Mouse (Mus musculus) spleen, adult 2 months (tissue): Measurements from ENCODE around the gene Wipf2. TPM values are rescaled to one million over a fixed set of nuclear protein-coding genes. Genes with fewer than 3 reads are reported as not detected.
A peak's percentile ranks its signal among the peaks of the same experiment; 100 is the strongest.
"Not testable (repeated sequence)": the region's sequence is repeated elsewhere in the genome, so short reads cannot be mapped to it uniquely, and the experiment has no call there.

ENCODE experiments used
- DNase-seq, 2 experiments: peaks; one replicate each; pipeline versions ENCODE4 v3.0.0 to v3.0.0-alpha.2; 2012 to 2021; ENCODE audit warnings: low spot score in 2 of 2, low read depth in 1 of 2
- H3K27ac ChIP-seq: fragments of 200-500 bp; 2 replicates; pipeline ENCODE4 v1.5.1; 2012; ENCODE audit warnings: low read length, inconsistent platforms; ENCODE audit not compliant: insufficient read depth
- H3K27me3 ChIP-seq: fragments of 200-500 bp; 2 replicates; pipeline ENCODE4 v1.6.1; 2012; ENCODE audit warnings: mild to moderate bottlenecking, moderate library complexity, low read length, inconsistent platforms; ENCODE audit not compliant: control insufficient read depth, insufficient read depth
- H3K36me3 ChIP-seq: fragments of 200-500 bp; 2 replicates; pipeline ENCODE4 v1.6.1; 2012; ENCODE audit warnings: mild to moderate bottlenecking, low read length, inconsistent platforms; ENCODE audit not compliant: control insufficient read depth, insufficient read depth
- H3K4me1 ChIP-seq: fragments of 200-500 bp; 2 replicates; pipeline ENCODE4 v1.6.1; 2011; ENCODE audit warnings: inconsistent platforms; ENCODE audit not compliant: control insufficient read depth, insufficient read depth, insufficient read length
- H3K4me3 ChIP-seq: fragments of 200-500 bp; 2 replicates; pipeline ENCODE4 v1.5.1; 2011; ENCODE audit warnings: mild to moderate bottlenecking, inconsistent platforms; ENCODE audit not compliant: insufficient read depth, insufficient read length; ENCODE audit errors: extremely low read depth
- CTCF ChIP-seq: fragments of 200-500 bp; IDR thresholded peaks from 2 replicates; pipeline ENCODE4 v1.5.1; 2011; ENCODE audit warnings: mild to moderate bottlenecking, inconsistent platforms; ENCODE audit not compliant: insufficient read depth, insufficient read length, insufficient replicate concordance; ENCODE audit errors: extremely low read depth
- POLR2A ChIP-seq: fragments of 200-500 bp; IDR thresholded peaks from 2 replicates; pipeline ENCODE4 v1.6.1; 2011; ENCODE audit warnings: low read depth, low read length, inconsistent platforms
- WGBS: fragments of 180-500 bp; shearing (Covaris S2); methylation state at CpG from one replicate; pipeline ENCODE4 v1.1.7; 2018; 5-methylcytosine and 5-hydroxymethylcytosine counted together
- polyA plus RNA-seq: library from polyadenylated mRNA; depleted of rRNA; stranded (reverse); fragments of >200 nt; gene quantifications from 2 replicates; pipeline ENCODE4 v1.2.3, GENCODE M21; 2012

Gene Wipf2
- polyA plus RNA-seq, 1 experiment: 8.0 TPM

DNA sequence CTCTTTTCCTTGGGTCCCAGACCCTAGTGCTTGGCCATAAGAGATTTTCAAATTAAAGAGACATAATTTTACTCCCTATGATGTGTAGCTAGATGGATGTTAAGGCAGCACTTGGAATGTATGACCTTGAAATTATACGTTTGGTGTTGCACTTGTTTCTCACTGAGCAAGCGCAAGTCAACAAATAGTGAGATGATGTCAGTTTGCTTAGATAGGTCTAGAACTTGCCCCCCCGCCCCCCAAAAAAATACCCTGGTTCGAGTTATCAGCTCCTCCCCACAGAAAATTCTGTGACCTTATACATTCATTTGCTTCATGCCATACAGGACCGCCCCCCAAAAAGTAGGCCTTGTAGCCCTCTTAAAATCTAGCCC lies 43.6 kb downstream of the Wipf2 start:
- H3K27ac ChIP-seq: peak overlapping the region; percentile 7; the same call in 1 of the 2 replicates
- H3K36me3 ChIP-seq: 0 out of 2 replicates have a peak, but pooled peaks cover 4% of the 10 kb centered on the region
- no peak for DNase-seq
- H3K4me3 ChIP-seq: no peak overlapping the region; the same call in 1 of the 2 replicates
- H3K27me3 ChIP-seq: no peaks in the 10 kb centered on the region
- H3K4me1 ChIP-seq: peaks cover 3% of the 10 kb centered on the region
- TF ChIP-seq POLR2A: no peak
- no peak for TF ChIP-seq CTCF
- 62% methylated on average over 5 of the region's 5 CpGs for WGBS

GRCm38 (mm10) chr11:98907437-98908173 lies 44.2 kb downstream of the Wipf2 start, which contains the start of gene Cdc6:
Gene Cdc6 (plus strand): TSS chr11:98907801.
- WGBS: under 1% methylated on average over 49 of the region's 49 CpGs
- no peaks in the 10 kb centered on the region for H3K27me3 ChIP-seq
- 0 out of 2 replicates have a peak, but pooled peaks cover 3% of the 10 kb centered on the region for H3K36me3 ChIP-seq
- peak; percentile 94 to 96 for DNase-seq
- peak within 1 kb of the TSS; percentile 60 for H3K4me3 ChIP-seq
- peaks cover 3% of the 10 kb centered on the region for H3K4me1 ChIP-seq
- H3K27ac ChIP-seq: peak within 1 kb of the TSS; percentile 7
- TF ChIP-seq CTCF (no peak), POLR2A (no peak)

DNA sequence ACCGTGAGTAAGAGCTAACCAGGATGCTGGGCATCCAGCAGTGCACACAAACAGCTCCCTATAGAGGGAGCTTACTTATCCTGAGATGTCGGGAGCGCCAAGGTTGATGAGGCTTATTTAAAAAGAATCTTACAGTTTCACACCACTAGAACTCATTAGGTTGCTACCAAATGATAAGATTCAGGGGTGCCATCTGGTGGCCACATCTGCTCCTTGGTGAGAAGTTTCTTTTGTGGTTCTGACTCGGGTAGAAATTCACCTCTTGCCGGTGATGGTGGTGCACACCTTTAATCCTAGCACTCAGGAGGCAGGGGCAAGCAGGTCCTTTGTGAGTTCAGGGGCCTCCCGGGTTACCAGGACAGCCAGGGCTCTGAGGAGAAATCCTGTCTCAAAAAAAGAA lies 46.2 kb downstream of the Wipf2 start:
- WGBS: 22% methylated on average over 6 of the region's 6 CpGs
- no peak for TF ChIP-seq POLR2A
- peak; percentile 40; the same call in 1 of the 2 replicates for TF ChIP-seq CTCF
- DNase-seq: peak; percentile 42 to 73
- no peak overlapping the region for H3K4me3 ChIP-seq
- no peaks in the 10 kb centered on the region for H3K27me3 ChIP-seq
- no peaks in the 10 kb centered on the region for H3K36me3 ChIP-seq
- H3K27ac ChIP-seq: no peak overlapping the region
- H3K4me1 ChIP-seq: peaks cover 3% of the 10 kb centered on the region

- no peak for TF ChIP-seq POLR2A
- no peak for TF ChIP-seq CTCF
- Histone ChIP-seq H3K36me3 (no peaks in the 10 kb centered on the region), H3K4me3 (no peak overlapping the region), H3K27me3 (no peaks in the 10 kb centered on the region), H3K27ac (no peak overlapping the region), H3K4me1 (peaks cover 3% of the 10 kb centered on the region)
- no peak for DNase-seq
- 94% methylated on average over 11 of the region's 11 CpGs for WGBS
These were observed 47.0 kb downstream of the Wipf2 start for GRCm38 (mm10) chr11:98910415-98910814.

GRCm38 (mm10) chr11:98911498-98911897 lies 48.1 kb downstream of the Wipf2 start:
- Histone ChIP-seq H3K27ac (no peak overlapping the region), H3K4me3 (no peak overlapping the region), H3K27me3 (no peaks in the 10 kb centered on the region), H3K4me1 (peaks cover 3% of the 10 kb centered on the region), H3K36me3 (no peaks in the 10 kb centered on the region)
- TF ChIP-seq CTCF (no peak), POLR2A (no peak)
- DNase-seq: no peak
- 82% methylated on average over 5 of the region's 5 CpGs for WGBS

DNA sequence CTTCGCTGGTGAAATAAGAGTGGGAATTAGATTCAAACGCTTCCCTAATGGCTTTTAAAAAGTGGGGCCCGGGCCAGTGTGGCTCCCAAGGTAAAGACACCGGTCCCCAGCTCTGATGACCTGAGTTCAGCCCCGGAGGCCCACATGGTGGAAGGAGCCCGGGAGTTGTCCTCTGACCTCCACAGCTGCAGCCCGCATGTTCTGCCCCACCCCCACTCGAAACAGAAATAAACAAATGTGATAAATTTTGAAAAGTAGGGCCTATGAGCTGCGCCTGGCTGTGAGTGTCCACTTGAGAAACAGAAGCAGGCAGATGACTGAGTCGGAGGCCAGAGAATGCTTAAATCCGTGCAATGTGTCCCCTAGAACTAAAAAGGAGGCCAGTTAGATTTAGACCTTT lies 50.8 kb downstream of the Wipf2 start:
- H3K27me3 ChIP-seq: no peaks in the 10 kb centered on the region
- no peak overlapping the region for H3K4me3 ChIP-seq
- TF ChIP-seq POLR2A: no peak
- no peak overlapping the region for H3K27ac ChIP-seq
- peaks cover 11% of the 10 kb centered on the region; the same call in 1 of the 2 replicates for H3K4me1 ChIP-seq
- H3K36me3 ChIP-seq: no peaks in the 10 kb centered on the region
- 94% methylated on average over 11 of the region's 11 CpGs for WGBS
- no peak for DNase-seq

GRCm38 (mm10) chr11:98916376-98916775 lies 52.9 kb downstream of the Wipf2 start:
- 97% methylated on average over 3 of the region's 3 CpGs for WGBS
- H3K27ac ChIP-seq, H3K4me3 ChIP-seq, DNase-seq, H3K36me3 ChIP-seq, H3K27me3 ChIP-seq: not testable (repeated sequence)
- peaks cover 11% of the 10 kb centered on the region; the same call in 1 of the 2 replicates for H3K4me1 ChIP-seq
- TF ChIP-seq CTCF: peak; percentile 12; the same call in 1 of the 2 replicates
